Mouse (Mus musculus) spleen, adult 2 months (tissue): ENCODE results near the gene D630023F18Rik. TPM values are rescaled to one million over a fixed set of nuclear protein-coding genes. Genes with fewer than 3 reads are reported as not detected.

Experiments used
- DNase-seq, 2 experiments: peaks; one replicate each; pipeline versions ENCODE4 v3.0.0 to v3.0.0-alpha.2; 2012 to 2021; ENCODE audit warnings: low spot score in 2 of 2, low read depth in 1 of 2
- H3K27ac ChIP-seq: fragments of 200-500 bp; 2 replicates; pipeline ENCODE4 v1.5.1; 2012; ENCODE audit warnings: low read length, inconsistent platforms; ENCODE audit not compliant: insufficient read depth
- H3K27me3 ChIP-seq: fragments of 200-500 bp; 2 replicates; pipeline ENCODE4 v1.6.1; 2012; ENCODE audit warnings: mild to moderate bottlenecking, moderate library complexity, low read length, inconsistent platforms; ENCODE audit not compliant: control insufficient read depth, insufficient read depth
- H3K36me3 ChIP-seq: fragments of 200-500 bp; 2 replicates; pipeline ENCODE4 v1.6.1; 2012; ENCODE audit warnings: mild to moderate bottlenecking, low read length, inconsistent platforms; ENCODE audit not compliant: control insufficient read depth, insufficient read depth
- H3K4me1 ChIP-seq: fragments of 200-500 bp; 2 replicates; pipeline ENCODE4 v1.6.1; 2011; ENCODE audit warnings: inconsistent platforms; ENCODE audit not compliant: control insufficient read depth, insufficient read depth, insufficient read length
- H3K4me3 ChIP-seq: fragments of 200-500 bp; 2 replicates; pipeline ENCODE4 v1.5.1; 2011; ENCODE audit warnings: mild to moderate bottlenecking, inconsistent platforms; ENCODE audit not compliant: insufficient read depth, insufficient read length; ENCODE audit errors: extremely low read depth
- CTCF ChIP-seq: fragments of 200-500 bp; IDR thresholded peaks from 2 replicates; pipeline ENCODE4 v1.5.1; 2011; ENCODE audit warnings: mild to moderate bottlenecking, inconsistent platforms; ENCODE audit not compliant: insufficient read depth, insufficient read length, insufficient replicate concordance; ENCODE audit errors: extremely low read depth
- POLR2A ChIP-seq: fragments of 200-500 bp; IDR thresholded peaks from 2 replicates; pipeline ENCODE4 v1.6.1; 2011; ENCODE audit warnings: low read depth, low read length, inconsistent platforms
- WGBS: fragments of 180-500 bp; shearing (Covaris S2); methylation state at CpG from one replicate; pipeline ENCODE4 v1.1.7; 2018; 5-methylcytosine and 5-hydroxymethylcytosine counted together
- polyA plus RNA-seq: library from polyadenylated mRNA; depleted of rRNA; stranded (reverse); fragments of >200 nt; gene quantifications from 2 replicates; pipeline ENCODE4 v1.2.3, GENCODE M21; 2012; rRNA removed

The D630023F18Rik gene
- polyA plus RNA-seq, 1 experiment: not detected

DNA sequence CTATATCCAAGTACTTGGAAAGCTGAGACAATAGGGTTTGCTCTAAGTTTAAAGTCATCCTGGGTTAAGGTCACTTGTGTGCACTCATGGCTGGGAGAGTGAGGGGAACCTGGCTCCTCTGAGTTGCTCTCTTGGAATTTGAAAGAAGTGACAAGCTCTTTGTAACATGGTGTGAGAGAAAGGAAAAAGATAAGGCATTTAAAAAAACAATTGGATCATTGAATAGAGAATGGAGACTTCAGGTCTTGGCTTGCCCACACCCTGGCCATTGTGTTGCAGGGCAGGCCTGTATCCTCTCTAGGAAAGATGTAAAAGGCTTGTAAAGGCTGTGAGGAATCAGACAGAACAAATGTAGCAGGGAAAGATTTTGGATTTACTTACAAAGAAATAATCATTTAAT is 55.2 kb downstream of the D630023F18Rik start:
- DNase-seq: no peak
- no peaks in the 10 kb centered on the region for H3K36me3 ChIP-seq
- TF ChIP-seq POLR2A (no peak), CTCF (no peak)
- no peak overlapping the region for H3K4me3 ChIP-seq
- no peak overlapping the region for H3K27ac ChIP-seq
- H3K4me1 ChIP-seq: no peaks in the 10 kb centered on the region
- H3K27me3 ChIP-seq: no peaks in the 10 kb centered on the region

GRCm38 (mm10) chr1:65064201-65064600 is 58.8 kb downstream of the D630023F18Rik start:
- whole genome bisulfite sequencing: 91% methylated on average over 15 of the region's 15 CpGs
- H3K4me1 ChIP-seq: no peaks in the 10 kb centered on the region

GRCm38 (mm10) chr1:65063352-65063751 is 59.7 kb downstream of the D630023F18Rik start, which contains the start of gene Crygd:
TSS of gene Crygd (minus strand) at chr1:65063452.
- H3K4me1 ChIP-seq: no peaks in the 10 kb centered on the region
- no peak for DNase-seq
- no peak within 1 kb of the TSS for H3K27ac ChIP-seq
- no peaks in the 10 kb centered on the region for H3K27me3 ChIP-seq
- TF ChIP-seq POLR2A (no peak), CTCF (no peak)
- WGBS: 89% methylated on average over 8 of the region's 8 CpGs
- H3K36me3 ChIP-seq: no peaks in the 10 kb centered on the region
- no peak within 1 kb of the TSS for H3K4me3 ChIP-seq

More at GRCm38 (mm10) chr1:65064201-65064600, 58.8 kb downstream of the D630023F18Rik start:
- no peak overlapping the region for H3K4me3 ChIP-seq
- TF ChIP-seq CTCF: no peak
- TF ChIP-seq POLR2A: no peak
- no peaks in the 10 kb centered on the region for H3K27me3 ChIP-seq
- no peaks in the 10 kb centered on the region for H3K36me3 ChIP-seq
- no peak overlapping the region for H3K27ac ChIP-seq
- no peak for DNase-seq

Other genes starting within 250 kb of the D630023F18Rik start
- 10.8 and 11.7 TPM in 2 replicates for gene Plekhm3, start 166.4 kb downstream of the D630023F18Rik start, polyA plus RNA-seq
- gene Akr1cl, start 90.5 kb downstream of the D630023F18Rik start, polyA plus RNA-seq: 0.11 and 0.26 TPM in 2 replicates
- gene Cryge, start 72.1 kb downstream of the D630023F18Rik start, polyA plus RNA-seq: 0.22 TPM in 1 of 2 replicates, not detected in the other
- not detected in 2 replicates for gene Crygd, start 59.8 kb downstream of the D630023F18Rik start, polyA plus RNA-seq
- gene Crygc, start 49.5 kb downstream of the D630023F18Rik start, polyA plus RNA-seq: not detected in 2 replicates
- gene Crygb, start 40.9 kb downstream of the D630023F18Rik start, polyA plus RNA-seq: not detected in 2 replicates
- not detected in 2 replicates for gene Cryga, start 19.8 kb downstream of the D630023F18Rik start, polyA plus RNA-seq
- not detected in 2 replicates for gene Gm28845, start 3.7 kb downstream of the D630023F18Rik start, polyA plus RNA-seq
- 6.8 and 8.6 TPM in 2 replicates for gene Idh1, start 63.3 kb upstream of the D630023F18Rik start, polyA plus RNA-seq
- 4.7 and 6.2 TPM in 2 replicates for gene Pikfyve, start 63.5 kb upstream of the D630023F18Rik start, polyA plus RNA-seq
- not detected in 2 replicates for gene Pth2r, start 158.8 kb upstream of the D630023F18Rik start, polyA plus RNA-seq